Mouse (Mus musculus) forebrain, embryonic 10.5 days (tissue): ENCODE measurements around the gene Man1a. TPM values are rescaled to one million over a fixed set of nuclear protein-coding genes. Genes with fewer than 3 reads are reported as not detected.

Experiments
- DNase-seq: peaks from one replicate; pipeline ENCODE4 v3.0.0-alpha.2; 2017; ENCODE audit warnings: low spot score; ENCODE audit errors: extremely low spot score
- H3K27ac ChIP-seq: fragments of 300-500 bp; sonication (generic); 2 replicates; pipeline ENCODE4 v1.5.1; 2016; ENCODE audit warnings: mild to moderate bottlenecking
- H3K27me3 ChIP-seq: fragments of 300-500 bp; sonication (generic); 2 replicates; pipeline ENCODE4 v1.6.1; 2016; ENCODE audit warnings: mild to moderate bottlenecking; ENCODE audit not compliant: poor library complexity, severe bottlenecking
- H3K36me3 ChIP-seq: fragments of 300-500 bp; sonication (generic); replicated peaks from 2 replicates; pipeline ENCODE4 v1.6.1; 2016; ENCODE audit warnings: mild to moderate bottlenecking, moderate library complexity
- H3K4me1 ChIP-seq: fragments of 300-500 bp; sonication (generic); 2 replicates; pipeline ENCODE4 v1.6.1; 2016
- H3K4me3 ChIP-seq: fragments of 300-500 bp; sonication (generic); 2 replicates; pipeline ENCODE4 v1.5.1; 2016; ENCODE audit warnings: mild to moderate bottlenecking, moderate library complexity
- H3K9me3 ChIP-seq: fragments of 300-500 bp; sonication (generic); 2 replicates; pipeline ENCODE4 v1.6.1; 2016; ENCODE audit warnings: mild to moderate bottlenecking, moderate library complexity
- WGBS: fragments of 180-500 bp; shearing (Covaris S2); methylation state at CpG from one replicate; pipeline ENCODE4 v1.1.7; 2016; 5-methylcytosine and 5-hydroxymethylcytosine counted together
- polyA plus RNA-seq: library from polyadenylated mRNA; unstranded; fragments of >200 nt; fragmentation: Nextera tagmentation; extraction: Ambion mirVana; gene quantifications from 2 replicates; pipeline ENCODE4 v1.2.1, GENCODE M21; 2016

The Man1a gene
- polyA plus RNA-seq, 1 experiment from 2014 or later = 0.74 TPM

- H3K4me3 ChIP-seq = no peak overlapping the region
- H3K27me3 ChIP-seq = no peaks in the 10 kb centered on the region
- no peaks in the 10 kb centered on the region for H3K4me1 ChIP-seq
- WGBS = 88% methylated on average over 3 of the region's 3 CpGs
- H3K9me3 ChIP-seq = no peaks in the 10 kb centered on the region
- no peak overlapping the region for H3K27ac ChIP-seq
- H3K36me3 ChIP-seq = no peaks in the 10 kb centered on the region
- no peak for DNase-seq
Observed at GRCm38 (mm10) chr10:53922236-53922635, 154.2 kb downstream of the Man1a start.

- no peak for DNase-seq
- Histone ChIP-seq H3K36me3 (no peaks in the 10 kb centered on the region), H3K4me1 (no peaks in the 10 kb centered on the region), H3K4me3 (no peak overlapping the region), H3K9me3 (no peaks in the 10 kb centered on the region), H3K27ac (no peak overlapping the region), H3K27me3 (no peaks in the 10 kb centered on the region)
- WGBS = 84% methylated on average over 3 of the region's 3 CpGs
Observed at GRCm38 (mm10) chr10:53917517-53917916, 158.9 kb downstream of the Man1a start.

GRCm38 (mm10) chr10:53915719-53916118 is 160.7 kb downstream of the Man1a start:
- Histone ChIP-seq H3K4me1 (no peaks in the 10 kb centered on the region), H3K9me3 (no peaks in the 10 kb centered on the region), H3K36me3 (no peaks in the 10 kb centered on the region), H3K27me3 (no peaks in the 10 kb centered on the region), H3K27ac (no peak overlapping the region), H3K4me3 (no peak overlapping the region)
- DNase-seq = no peak
- 91% methylated on average over 6 of the region's 6 CpGs for WGBS

GRCm38 (mm10) chr10:53914974-53915609 is 161.3 kb downstream of the Man1a start:
- H3K27me3 ChIP-seq = no peaks in the 10 kb centered on the region
- WGBS = 78% methylated on average over 8 of the region's 8 CpGs
- no peaks in the 10 kb centered on the region for H3K4me1 ChIP-seq
- DNase-seq = no peak
- no peak overlapping the region for H3K27ac ChIP-seq
- H3K4me3 ChIP-seq = no peak overlapping the region
- H3K9me3 ChIP-seq = no peaks in the 10 kb centered on the region
- H3K36me3 ChIP-seq = no peaks in the 10 kb centered on the region

DNA sequence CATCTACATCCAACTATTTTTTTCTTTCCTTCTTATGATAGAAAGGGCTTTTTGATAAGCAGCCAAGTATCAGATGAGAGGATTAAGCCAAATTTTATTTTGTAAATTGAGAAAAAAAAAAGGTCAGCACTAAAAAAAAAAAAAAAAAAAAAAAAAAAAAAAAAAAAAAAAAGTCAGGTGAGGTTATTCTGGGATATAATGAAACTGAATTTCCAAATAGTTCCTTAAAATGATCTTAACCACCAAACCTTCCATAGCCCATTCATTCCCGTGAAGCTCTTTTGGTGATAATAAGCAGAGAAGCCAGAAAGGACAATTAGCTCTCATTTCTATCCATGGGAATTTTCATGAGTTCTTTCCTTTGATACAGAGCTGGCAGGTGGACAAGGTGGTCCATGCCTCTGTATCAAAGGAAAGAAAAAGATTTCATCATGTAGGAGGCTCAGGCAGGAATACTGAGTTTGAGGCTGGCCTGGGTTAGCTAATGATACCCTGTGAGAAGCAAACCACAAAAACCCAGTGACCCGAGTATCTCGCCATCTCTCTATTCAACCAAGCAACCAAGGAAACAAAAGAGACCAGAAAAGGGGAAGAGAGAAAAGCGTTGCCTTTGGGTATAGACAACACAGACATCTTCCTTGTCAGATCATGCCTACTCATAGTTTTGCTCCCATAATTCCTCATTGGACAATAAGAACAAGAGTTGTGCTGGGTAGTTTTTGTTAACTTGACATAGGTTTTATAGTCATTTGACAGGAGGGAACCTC is 162.7 kb downstream of the Man1a start:
- Histone ChIP-seq H3K4me3 (no peak overlapping the region), H3K4me1 (no peaks in the 10 kb centered on the region), H3K27ac (no peak overlapping the region), H3K27me3 (no peaks in the 10 kb centered on the region), H3K9me3 (no peaks in the 10 kb centered on the region), H3K36me3 (no peaks in the 10 kb centered on the region)
- WGBS = 85% methylated on average over 4 of the region's 4 CpGs
- no peak for DNase-seq

- no peaks in the 10 kb centered on the region for H3K4me1 ChIP-seq
- H3K9me3 ChIP-seq = no peaks in the 10 kb centered on the region
- no peak overlapping the region for H3K4me3 ChIP-seq
- DNase-seq = no peak
- no peaks in the 10 kb centered on the region for H3K36me3 ChIP-seq
- no peaks in the 10 kb centered on the region for H3K27me3 ChIP-seq
- H3K27ac ChIP-seq = no peak overlapping the region
- WGBS = 91% methylated on average over 4 of the region's 4 CpGs
Observed at GRCm38 (mm10) chr10:53889512-53889911, 186.9 kb downstream of the Man1a start.

- Histone ChIP-seq H3K9me3 (no peaks in the 10 kb centered on the region), H3K27me3 (no peaks in the 10 kb centered on the region), H3K27ac (no peak overlapping the region), H3K4me1 (no peaks in the 10 kb centered on the region), H3K36me3 (no peaks in the 10 kb centered on the region), H3K4me3 (no peak overlapping the region)
- WGBS = 89% methylated on average over 10 of the region's 10 CpGs
- DNase-seq = no peak
Observed at GRCm38 (mm10) chr10:53888382-53889110, 187.9 kb downstream of the Man1a start.

- WGBS = 89% methylated on average over 5 of the region's 5 CpGs
- Histone ChIP-seq H3K9me3 (no peaks in the 10 kb centered on the region), H3K27ac (no peak overlapping the region), H3K27me3 (no peaks in the 10 kb centered on the region), H3K4me1 (no peaks in the 10 kb centered on the region), H3K36me3 (no peaks in the 10 kb centered on the region), H3K4me3 (no peak overlapping the region)
- DNase-seq = no peak
Observed at GRCm38 (mm10) chr10:53886475-53886874, 189.9 kb downstream of the Man1a start.

- Histone ChIP-seq H3K4me3 (no peak overlapping the region), H3K27ac (no peak overlapping the region)
Observed at GRCm38 (mm10) chr10:53881310-53881709, 195.1 kb downstream of the Man1a start.

GRCm38 (mm10) chr10:53875896-53876295 is 200.5 kb downstream of the Man1a start:
- DNase-seq = no peak
- 90% methylated on average over 4 of the region's 4 CpGs for WGBS
- H3K27me3 ChIP-seq = no peaks in the 10 kb centered on the region

More at GRCm38 (mm10) chr10:53881310-53881709, 195.1 kb downstream of the Man1a start:
- no peak for DNase-seq
- Histone ChIP-seq H3K36me3 (no peaks in the 10 kb centered on the region), H3K9me3 (no peaks in the 10 kb centered on the region), H3K27me3 (no peaks in the 10 kb centered on the region), H3K4me1 (no peaks in the 10 kb centered on the region)

DNA sequence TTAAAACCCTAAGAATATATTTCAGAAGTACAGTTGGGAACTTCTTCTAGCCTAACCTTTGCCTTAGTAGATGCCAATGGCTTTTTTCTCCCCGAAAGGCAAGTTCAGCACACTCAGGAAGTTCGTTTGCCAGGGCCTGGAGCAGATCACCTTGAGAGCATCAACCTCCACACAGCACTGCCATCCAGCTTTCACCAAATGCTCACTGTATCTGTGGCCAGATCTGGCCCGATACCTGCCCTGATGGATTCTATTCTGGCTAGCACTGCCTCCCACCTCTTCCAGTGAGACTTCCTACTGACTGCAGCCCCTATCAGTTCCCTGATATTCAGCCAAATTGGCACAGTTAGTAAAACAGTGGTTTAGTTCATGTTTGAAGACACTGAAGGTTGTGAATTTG is 202.2 kb downstream of the Man1a start:
- H3K27ac ChIP-seq = no peak overlapping the region
- H3K4me3 ChIP-seq = no peak overlapping the region
- WGBS = 83% methylated on average over 3 of the region's 3 CpGs
- H3K27me3 ChIP-seq = no peaks in the 10 kb centered on the region
- H3K4me1 ChIP-seq = no peaks in the 10 kb centered on the region
- DNase-seq = no peak
- no peaks in the 10 kb centered on the region for H3K9me3 ChIP-seq
- H3K36me3 ChIP-seq = no peaks in the 10 kb centered on the region

More at GRCm38 (mm10) chr10:53875896-53876295, 200.5 kb downstream of the Man1a start:
- Histone ChIP-seq H3K4me1 (no peaks in the 10 kb centered on the region), H3K4me3 (no peak overlapping the region), H3K36me3 (no peaks in the 10 kb centered on the region), H3K9me3 (no peaks in the 10 kb centered on the region), H3K27ac (no peak overlapping the region)

- Histone ChIP-seq H3K27me3 (no peaks in the 10 kb centered on the region), H3K4me1 (no peaks in the 10 kb centered on the region), H3K36me3 (no peaks in the 10 kb centered on the region), H3K27ac (no peak overlapping the region), H3K9me3 (no peaks in the 10 kb centered on the region), H3K4me3 (no peak overlapping the region)
- WGBS = 62% methylated on average over 7 of the region's 7 CpGs
- peak; percentile 21 for DNase-seq
Observed at GRCm38 (mm10) chr10:53863486-53864357, 212.7 kb downstream of the Man1a start.
